Mouse (Mus musculus): ENCODE results near the gene Olfr1217. TPM values are rescaled to one million over a fixed set of nuclear protein-coding genes. Genes with fewer than 3 reads are reported as not detected.

The Olfr1217 gene
- polyA plus RNA-seq (2012; fragmentation: generic; extraction: Trizol) = not detected

DNA sequence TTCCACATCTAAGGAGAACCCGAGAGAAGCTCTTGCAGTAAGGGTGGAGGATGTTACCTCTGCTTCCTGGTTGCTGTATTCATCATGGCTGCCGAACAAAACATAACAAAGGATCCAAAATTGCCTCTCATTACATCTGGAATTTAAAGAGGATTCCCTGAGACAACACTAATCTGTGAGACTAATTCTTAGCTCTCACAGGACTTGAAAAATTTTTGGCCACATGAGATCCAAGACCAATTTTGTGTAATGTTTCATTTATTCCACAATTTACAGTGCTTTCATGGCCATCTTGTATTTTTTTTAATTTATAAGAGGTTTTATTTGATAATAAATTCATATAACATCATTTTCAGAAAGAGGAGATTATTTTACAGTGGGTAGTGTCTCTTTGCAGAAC, at the start of gene Olfr1217:
Gene Olfr1217, minus strand, starts transcription at position 101 of the 400 bp plus-strand sequence.

GRCm38 (mm10) chr2:89061087-89061486, 29.2 kb upstream of the Olfr1217 start, which contains the start of gene Olfr1218:
TSS of gene Olfr1218 (minus strand) at chr2:89061187.

GRCm38 (mm10) chr2:89018240-89018639, 13.6 kb downstream of the Olfr1217 start, which contains the start of gene Olfr1216:
TSS of gene Olfr1216 (minus strand) at chr2:89018340.

GRCm38 (mm10) chr2:89006873-89007272, 25.0 kb downstream of the Olfr1217 start, which contains the start of gene Olfr1215:
TSS of gene Olfr1215 (minus strand) at chr2:89006973.

DNA sequence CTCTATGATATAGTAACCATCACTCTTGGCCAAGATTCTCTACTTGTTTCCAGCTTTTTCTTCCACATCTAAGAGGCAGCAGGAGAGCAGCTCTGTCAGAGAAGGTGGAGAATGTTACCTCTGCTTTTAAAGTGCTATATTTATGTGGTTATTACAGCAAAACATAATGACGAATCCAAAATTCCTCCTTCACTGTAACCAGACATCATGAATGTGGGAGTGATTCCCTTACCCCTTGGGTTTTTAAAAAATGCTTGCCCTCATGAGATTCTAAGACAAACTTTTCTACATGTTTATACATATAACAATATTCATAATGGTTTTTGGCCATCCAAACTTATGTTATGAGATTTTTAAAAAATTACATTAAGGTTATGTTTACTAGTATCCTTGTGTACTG, 39.3 kb downstream of the Olfr1217 start, which contains the start of gene Olfr1214:
Gene Olfr1214, minus strand, starts transcription at position 101 of the 400 bp plus-strand sequence.

GRCm38 (mm10) chr2:88980181-88980580, 51.7 kb downstream of the Olfr1217 start, which contains the start of gene Gm13762:
TSS of gene Gm13762 (minus strand) at chr2:88980281.

Other genes starting within 250 kb of the Olfr1217 start
- gene Olfr1201, start 239.0 kb downstream of the Olfr1217 start, polyA plus RNA-seq (2012; fragmentation: generic; extraction: Trizol) = not detected
- not detected for gene Olfr1202, start 217.6 kb downstream of the Olfr1217 start, polyA plus RNA-seq (2012; fragmentation: generic; extraction: Trizol)
- gene Olfr1205, start 202.3 kb downstream of the Olfr1217 start, polyA plus RNA-seq (2012; fragmentation: generic; extraction: Trizol) = not detected
- gene Olfr1204, start 182.8 kb downstream of the Olfr1217 start, polyA plus RNA-seq (2012; fragmentation: generic; extraction: Trizol) = not detected
- not detected for gene Olfr1206, start 168.8 kb downstream of the Olfr1217 start, polyA plus RNA-seq (2012; fragmentation: generic; extraction: Trizol)
- gene Olfr1208, start 129.8 kb downstream of the Olfr1217 start, polyA plus RNA-seq (2012; fragmentation: generic; extraction: Trizol) = not detected
- gene Olfr1209, start 116.9 kb downstream of the Olfr1217 start, polyA plus RNA-seq (2012; fragmentation: generic; extraction: Trizol) = not detected
- not detected for gene Olfr1211, start 94.0 kb downstream of the Olfr1217 start, polyA plus RNA-seq (2012; fragmentation: generic; extraction: Trizol)
- not detected for gene Olfr1212, start 78.1 kb downstream of the Olfr1217 start, polyA plus RNA-seq (2012; fragmentation: generic; extraction: Trizol)
- not detected for gene Gm13762, start 51.8 kb downstream of the Olfr1217 start, polyA plus RNA-seq (2012; fragmentation: generic; extraction: Trizol)
- gene Olfr1214, start 39.4 kb downstream of the Olfr1217 start, polyA plus RNA-seq (2012; fragmentation: generic; extraction: Trizol) = not detected
- gene Olfr1215, start 25.1 kb downstream of the Olfr1217 start, polyA plus RNA-seq (2012; fragmentation: generic; extraction: Trizol) = not detected
- not detected for gene Olfr1216, start 13.7 kb downstream of the Olfr1217 start, polyA plus RNA-seq (2012; fragmentation: generic; extraction: Trizol)
- not detected for gene Olfr1218, start 29.1 kb upstream of the Olfr1217 start, polyA plus RNA-seq (2012; fragmentation: generic; extraction: Trizol)
- gene Olfr1219, start 51.4 kb upstream of the Olfr1217 start, polyA plus RNA-seq (2012; fragmentation: generic; extraction: Trizol) = not detected
- not detected for gene Olfr1220, start 74.8 kb upstream of the Olfr1217 start, polyA plus RNA-seq (2012; fragmentation: generic; extraction: Trizol)
- not detected for gene Olfr1221, start 85.2 kb upstream of the Olfr1217 start, polyA plus RNA-seq (2012; fragmentation: generic; extraction: Trizol)
- not detected for gene Olfr1222, start 101.0 kb upstream of the Olfr1217 start, polyA plus RNA-seq (2012; fragmentation: generic; extraction: Trizol)
- gene Olfr1223, start 119.5 kb upstream of the Olfr1217 start, polyA plus RNA-seq (2012; fragmentation: generic; extraction: Trizol) = not detected
- gene Olfr1224-ps1, start 132.0 kb upstream of the Olfr1217 start, polyA plus RNA-seq (2012; fragmentation: generic; extraction: Trizol) = not detected
- gene Olfr1225, start 142.6 kb upstream of the Olfr1217 start, polyA plus RNA-seq (2012; fragmentation: generic; extraction: Trizol) = not detected
- not detected for gene Olfr1226, start 168.0 kb upstream of the Olfr1217 start, polyA plus RNA-seq (2012; fragmentation: generic; extraction: Trizol)
- not detected for gene Olfr1228, start 222.0 kb upstream of the Olfr1217 start, polyA plus RNA-seq (2012; fragmentation: generic; extraction: Trizol)